Mouse (Mus musculus) midbrain, embryonic 13.5 days (tissue): Measurements from ENCODE around the gene Hdac10. TPM values are rescaled to one million over a fixed set of nuclear protein-coding genes. Genes with fewer than 3 reads are reported as not detected.

Source experiments
- ATAC-seq: fragments of 200-750 bp; cut with Nextera tagmentation; 2 replicates; pipeline ENCODE4 v1.8.0; 2017; ENCODE audit warnings: mild to moderate bottlenecking, moderate TSS enrichment, moderate library complexity
- H3K27ac ChIP-seq: fragments of 300-500 bp; sonication (generic); 2 replicates; pipeline ENCODE4 v1.5.1; 2015; ENCODE audit warnings: inconsistent platforms, mild to moderate bottlenecking, moderate library complexity
- H3K27me3 ChIP-seq: fragments of 300-500 bp; sonication (generic); 2 replicates; pipeline ENCODE4 v1.6.1; 2015; ENCODE audit warnings: mild to moderate bottlenecking, inconsistent platforms
- H3K36me3 ChIP-seq: fragments of 300-500 bp; sonication (generic); 2 replicates; pipeline ENCODE4 v1.6.1; 2015; ENCODE audit warnings: mild to moderate bottlenecking, inconsistent platforms
- H3K4me1 ChIP-seq: fragments of 300-500 bp; sonication (generic); replicated peaks from 2 replicates; pipeline ENCODE4 v1.6.1; 2015; ENCODE audit warnings: inconsistent platforms
- H3K4me2 ChIP-seq: fragments of 300-500 bp; sonication (generic); replicated peaks from 2 replicates; pipeline ENCODE4 v1.6.1; 2015; ENCODE audit warnings: moderate library complexity, mild to moderate bottlenecking, inconsistent platforms
- H3K4me3 ChIP-seq: fragments of 300-500 bp; sonication (generic); replicated peaks from 2 replicates; pipeline ENCODE4 v1.5.1; 2015; ENCODE audit warnings: mild to moderate bottlenecking, inconsistent platforms
- H3K9ac ChIP-seq: fragments of 300-500 bp; sonication (generic); replicated peaks from 2 replicates; pipeline ENCODE4 v1.6.1; 2015; ENCODE audit warnings: mild to moderate bottlenecking, inconsistent platforms
- H3K9me3 ChIP-seq: fragments of 300-500 bp; sonication (generic); 2 replicates; pipeline ENCODE4 v1.6.1; 2016; ENCODE audit warnings: mild to moderate bottlenecking, inconsistent platforms
- WGBS: fragments of 180-500 bp; shearing (Covaris S2); methylation state at CpG from one replicate; pipeline ENCODE4 v1.1.7; 2015; 5-methylcytosine and 5-hydroxymethylcytosine counted together
- polyA plus RNA-seq: library from polyadenylated mRNA; unstranded; fragments of >200 nt; fragmentation: Nextera tagmentation; extraction: Ambion mirVana; gene quantifications from 2 replicates; pipeline ENCODE4 v1.2.1, GENCODE M21; 2015

Gene Hdac10
- polyA plus RNA-seq, 1 experiment from 2014 or later: 26.0 TPM

- H3K4me1 ChIP-seq: no peaks in the 10 kb centered on the region
- H3K9ac ChIP-seq: no peak overlapping the region
- H3K27ac ChIP-seq: no peak overlapping the region
- no peaks in the 10 kb centered on the region for H3K27me3 ChIP-seq
- no peak overlapping the region for H3K4me3 ChIP-seq
- H3K4me2 ChIP-seq: no peak overlapping the region
- H3K9me3 ChIP-seq: no peaks in the 10 kb centered on the region
- WGBS: 90% methylated on average over 13 of the region's 13 CpGs
- H3K36me3 ChIP-seq: peaks cover 100% of the 10 kb centered on the region
- ATAC-seq: no peak
Measured at GRCm38 (mm10) chr15:89106073-89106472, 22.4 kb downstream of the Hdac10 start.

GRCm38 (mm10) chr15:89104425-89104824, 24.1 kb downstream of the Hdac10 start:
- no peaks in the 10 kb centered on the region for H3K27me3 ChIP-seq
- no peak for ATAC-seq
- no peaks in the 10 kb centered on the region for H3K4me1 ChIP-seq
- no peak overlapping the region for H3K9ac ChIP-seq
- H3K27ac ChIP-seq: no peak overlapping the region
- H3K4me3 ChIP-seq: no peak overlapping the region
- no peaks in the 10 kb centered on the region for H3K9me3 ChIP-seq
- H3K4me2 ChIP-seq: no peak overlapping the region
- WGBS: 94% methylated on average over 8 of the region's 8 CpGs
- peaks cover 100% of the 10 kb centered on the region for H3K36me3 ChIP-seq

DNA sequence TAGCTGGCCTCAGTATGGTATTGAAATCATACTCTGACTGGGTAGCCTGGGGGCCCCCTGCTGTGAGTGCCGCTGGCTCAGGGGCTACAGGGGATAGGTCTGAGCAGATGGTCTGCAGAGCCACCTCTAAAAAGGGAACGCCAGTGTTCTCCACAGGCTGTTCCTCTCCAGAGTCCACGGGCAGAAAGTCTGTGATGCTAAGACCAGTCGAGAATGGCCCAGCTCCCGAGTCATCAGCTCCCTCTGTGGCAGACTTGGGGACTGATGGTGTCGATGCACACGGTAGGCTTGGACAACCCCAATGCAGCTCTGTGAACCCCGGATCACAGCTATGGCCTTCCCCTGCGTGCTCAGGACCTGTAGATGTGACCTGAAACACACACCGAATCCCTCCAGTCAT, 24.6 kb downstream of the Hdac10 start:
- Histone ChIP-seq H3K36me3 (peaks cover 100% of the 10 kb centered on the region), H3K9me3 (no peaks in the 10 kb centered on the region), H3K4me1 (no peaks in the 10 kb centered on the region), H3K4me2 (no peak overlapping the region), H3K4me3 (no peak overlapping the region), H3K27me3 (no peaks in the 10 kb centered on the region), H3K9ac (no peak overlapping the region), H3K27ac (no peak overlapping the region)
- WGBS: 86% methylated on average over 10 of the region's 10 CpGs
- ATAC-seq: no peak

DNA sequence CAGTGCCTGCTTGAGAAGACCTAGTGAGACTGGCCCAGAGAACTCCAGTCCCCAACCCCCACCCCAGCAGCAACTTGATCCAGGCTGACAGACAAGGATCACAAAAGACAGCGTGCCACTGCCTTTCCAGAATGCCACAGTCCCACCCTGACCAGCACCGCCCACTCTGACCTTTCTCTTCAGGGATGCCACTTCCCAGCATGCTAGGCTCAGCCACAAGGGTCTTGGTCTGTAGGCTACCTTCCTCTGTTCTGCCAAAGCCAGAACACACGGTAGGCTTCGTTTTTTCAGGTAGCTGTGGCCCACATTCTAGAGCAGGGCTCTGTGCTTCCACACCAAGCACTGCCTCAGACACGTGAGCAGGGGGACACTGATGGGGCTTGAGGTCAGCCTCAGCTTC, 25.9 kb downstream of the Hdac10 start:
- Histone ChIP-seq H3K4me3 (no peak overlapping the region), H3K27me3 (no peaks in the 10 kb centered on the region), H3K27ac (no peak overlapping the region), H3K4me1 (no peaks in the 10 kb centered on the region), H3K36me3 (peaks cover 100% of the 10 kb centered on the region), H3K4me2 (no peak overlapping the region), H3K9ac (no peak overlapping the region), H3K9me3 (no peaks in the 10 kb centered on the region)
- 55% methylated on average over 5 of the region's 5 CpGs for WGBS
- ATAC-seq: no peak

GRCm38 (mm10) chr15:89100823-89101222, 27.7 kb downstream of the Hdac10 start:
- ATAC-seq: no peak
- H3K4me3 ChIP-seq: no peak overlapping the region
- H3K9me3 ChIP-seq: no peaks in the 10 kb centered on the region
- no peaks in the 10 kb centered on the region for H3K4me1 ChIP-seq
- H3K9ac ChIP-seq: no peak overlapping the region
- peaks cover 100% of the 10 kb centered on the region for H3K36me3 ChIP-seq
- no peak overlapping the region for H3K4me2 ChIP-seq
- H3K27ac ChIP-seq: no peak overlapping the region
- WGBS: 93% methylated on average over 12 of the region's 12 CpGs
- H3K27me3 ChIP-seq: no peaks in the 10 kb centered on the region

DNA sequence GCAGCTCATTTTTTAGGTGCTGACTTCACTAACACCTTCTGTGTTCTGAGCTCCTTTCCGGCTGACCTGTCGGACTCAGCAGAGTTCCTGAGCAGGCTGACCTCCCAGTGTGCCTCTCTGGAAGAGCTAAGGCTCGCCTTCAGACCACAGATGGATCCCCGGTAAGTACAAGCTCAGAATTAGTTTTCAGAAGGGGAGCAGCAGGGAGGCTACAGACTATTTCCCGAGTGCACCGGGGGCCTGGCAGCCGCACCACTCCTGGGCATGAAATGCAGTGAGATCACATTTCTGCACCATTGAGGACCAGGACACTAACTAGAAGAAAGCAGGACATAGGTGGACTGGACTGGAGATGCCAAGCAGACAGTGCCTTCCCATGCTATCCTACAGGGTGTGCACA, 29.9 kb downstream of the Hdac10 start:
- no peak overlapping the region for H3K9ac ChIP-seq
- peaks cover 100% of the 10 kb centered on the region for H3K36me3 ChIP-seq
- H3K27ac ChIP-seq: no peak overlapping the region
- H3K9me3 ChIP-seq: no peaks in the 10 kb centered on the region
- no peak overlapping the region for H3K4me3 ChIP-seq
- no peaks in the 10 kb centered on the region for H3K27me3 ChIP-seq
- H3K4me1 ChIP-seq: no peaks in the 10 kb centered on the region
- WGBS: 90% methylated on average over 7 of the region's 7 CpGs
- ATAC-seq: no peak
- no peak overlapping the region for H3K4me2 ChIP-seq

- no peak for ATAC-seq
- Histone ChIP-seq H3K9ac (no peak overlapping the region), H3K4me2 (no peak overlapping the region), H3K36me3 (peaks cover 100% of the 10 kb centered on the region), H3K4me3 (no peak overlapping the region), H3K4me1 (no peaks in the 10 kb centered on the region), H3K27me3 (no peaks in the 10 kb centered on the region), H3K9me3 (no peaks in the 10 kb centered on the region), H3K27ac (no peak overlapping the region)
- 93% methylated on average over 5 of the region's 5 CpGs for WGBS
Measured at GRCm38 (mm10) chr15:89097450-89097849, 31.1 kb downstream of the Hdac10 start.

GRCm38 (mm10) chr15:89092181-89092580, 36.3 kb downstream of the Hdac10 start:
- Histone ChIP-seq H3K27ac (no peak overlapping the region), H3K4me2 (no peak overlapping the region), H3K9me3 (no peaks in the 10 kb centered on the region), H3K9ac (no peak overlapping the region; the same call in 1 of the 2 replicates), H3K4me1 (peaks cover 29% of the 10 kb centered on the region), H3K4me3 (no peak overlapping the region), H3K36me3 (peaks cover 52% of the 10 kb centered on the region), H3K27me3 (no peaks in the 10 kb centered on the region)
- ATAC-seq: no peak
- 75% methylated on average over 5 of the region's 5 CpGs for WGBS

GRCm38 (mm10) chr15:89090662-89091061, 37.8 kb downstream of the Hdac10 start:
- Histone ChIP-seq H3K4me1 (peaks cover 29% of the 10 kb centered on the region), H3K4me3 (peak overlapping the region; percentile 84), H3K4me2 (peak overlapping the region; percentile 90), H3K36me3 (peaks cover 52% of the 10 kb centered on the region), H3K9me3 (no peaks in the 10 kb centered on the region), H3K27me3 (no peaks in the 10 kb centered on the region), H3K27ac (no peak overlapping the region), H3K9ac (no peak overlapping the region)
- 94% methylated on average over 4 of the region's 4 CpGs for WGBS
- ATAC-seq: no peak

GRCm38 (mm10) chr15:89089248-89090051, 39.0 kb downstream of the Hdac10 start:
- Histone ChIP-seq H3K9ac (peak overlapping the region; percentile 97), H3K27ac (peak overlapping the region; percentile 86), H3K9me3 (no peaks in the 10 kb centered on the region), H3K4me1 (peaks cover 29% of the 10 kb centered on the region), H3K4me2 (peak overlapping the region; percentile 90), H3K36me3 (peaks cover 52% of the 10 kb centered on the region), H3K27me3 (no peaks in the 10 kb centered on the region), H3K4me3 (peak overlapping the region; percentile 84)
- ATAC-seq: peak; percentile 75
- WGBS: 4% methylated on average over 67 of the region's 68 CpGs

DNA sequence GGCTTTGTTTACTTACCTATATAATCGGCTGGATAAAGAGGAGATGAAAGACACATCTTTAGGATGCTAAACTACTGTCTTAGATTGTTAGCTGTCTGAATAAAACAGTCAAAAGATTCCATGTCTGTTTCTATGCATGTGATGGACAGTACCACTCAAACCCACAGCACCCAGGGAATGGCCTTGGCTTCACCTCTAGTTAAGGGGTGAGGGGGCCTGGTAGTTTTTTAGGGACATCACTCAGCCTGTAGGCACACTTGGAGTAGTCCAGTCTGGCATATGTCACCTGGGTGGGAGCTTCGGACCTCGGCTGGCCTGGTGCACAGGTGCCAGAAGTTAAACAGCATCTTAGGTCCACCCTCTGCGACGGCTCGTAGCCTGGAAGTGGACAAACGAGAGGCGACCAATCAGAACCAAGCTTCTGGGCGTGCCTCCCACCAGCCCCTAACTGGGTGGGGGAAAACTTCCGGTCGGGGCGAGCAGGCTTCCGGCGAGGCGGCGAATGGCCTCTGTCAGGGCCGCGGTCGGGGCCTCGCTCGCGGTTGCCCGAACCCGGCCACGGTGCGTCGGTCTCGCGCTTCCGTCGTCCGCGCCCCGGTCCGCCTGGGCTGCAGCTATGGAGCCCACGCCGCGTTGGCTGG, 39.8 kb downstream of the Hdac10 start, which contains the start of gene Selenoo:
Gene Selenoo (plus strand): TSS at position 478 of the 641 bp plus-strand sequence.
- ATAC-seq: peak; percentile 94
- Histone ChIP-seq H3K4me3 (peak within 1 kb of the TSS; percentile 84), H3K27ac (peak within 1 kb of the TSS; percentile 86), H3K36me3 (peaks cover 52% of the 10 kb centered on the region), H3K4me2 (peak within 1 kb of the TSS; percentile 90), H3K27me3 (no peaks in the 10 kb centered on the region), H3K9ac (peak within 1 kb of the TSS; percentile 97), H3K9me3 (no peaks in the 10 kb centered on the region), H3K4me1 (peaks cover 29% of the 10 kb centered on the region)
- WGBS: 3% methylated on average over 29 of the region's 38 CpGs

- WGBS: 93% methylated on average over 2 of the region's 2 CpGs
- no peak overlapping the region for H3K4me2 ChIP-seq
- no peaks in the 10 kb centered on the region for H3K27me3 ChIP-seq
Measured at GRCm38 (mm10) chr15:89084826-89085225, 43.7 kb downstream of the Hdac10 start.

More at GRCm38 (mm10) chr15:89084826-89085225, 43.7 kb downstream of the Hdac10 start:
- no peaks in the 10 kb centered on the region for H3K9me3 ChIP-seq
- H3K4me3 ChIP-seq: no peak overlapping the region
- H3K36me3 ChIP-seq: peaks cover 67% of the 10 kb centered on the region
- no peak overlapping the region for H3K27ac ChIP-seq
- ATAC-seq: no peak
- H3K9ac ChIP-seq: no peak overlapping the region
- peaks cover 14% of the 10 kb centered on the region for H3K4me1 ChIP-seq
